Mouse (Mus musculus) bone marrow macrophage, adult 2 months (primary cell): ENCODE data around the gene Me1.

Source experiments
- CTCF ChIP-seq: IDR thresholded peaks from 2 replicates; pipeline ENCODE4 v1.5.1; 2012; ENCODE audit warnings: low read depth, mild to moderate bottlenecking, low read length, moderate library complexity
- POLR2A ChIP-seq: IDR thresholded peaks from 2 replicates; pipeline ENCODE4 v1.6.1; 2012; ENCODE audit warnings: mild to moderate bottlenecking, low read depth, low read length, borderline replicate concordance

- TF ChIP-seq CTCF (no peak), POLR2A (no peak)
Measured at GRCm38 (mm10) chr9:86725604-86726380, 30.0 kb upstream of the Me1 start.
